Mouse (Mus musculus) kidney, adult 18-20 months (tissue): ENCODE measurements around the gene Ywhae.
"Not testable (repeated sequence)": the region's sequence is repeated elsewhere in the genome, so short reads cannot be mapped to it uniquely, and the experiment has no call there.

Experiments
- DNase-seq: peaks from one replicate; pipeline ENCODE4 v3.0.0; 2021

The Ywhae gene

DNA sequence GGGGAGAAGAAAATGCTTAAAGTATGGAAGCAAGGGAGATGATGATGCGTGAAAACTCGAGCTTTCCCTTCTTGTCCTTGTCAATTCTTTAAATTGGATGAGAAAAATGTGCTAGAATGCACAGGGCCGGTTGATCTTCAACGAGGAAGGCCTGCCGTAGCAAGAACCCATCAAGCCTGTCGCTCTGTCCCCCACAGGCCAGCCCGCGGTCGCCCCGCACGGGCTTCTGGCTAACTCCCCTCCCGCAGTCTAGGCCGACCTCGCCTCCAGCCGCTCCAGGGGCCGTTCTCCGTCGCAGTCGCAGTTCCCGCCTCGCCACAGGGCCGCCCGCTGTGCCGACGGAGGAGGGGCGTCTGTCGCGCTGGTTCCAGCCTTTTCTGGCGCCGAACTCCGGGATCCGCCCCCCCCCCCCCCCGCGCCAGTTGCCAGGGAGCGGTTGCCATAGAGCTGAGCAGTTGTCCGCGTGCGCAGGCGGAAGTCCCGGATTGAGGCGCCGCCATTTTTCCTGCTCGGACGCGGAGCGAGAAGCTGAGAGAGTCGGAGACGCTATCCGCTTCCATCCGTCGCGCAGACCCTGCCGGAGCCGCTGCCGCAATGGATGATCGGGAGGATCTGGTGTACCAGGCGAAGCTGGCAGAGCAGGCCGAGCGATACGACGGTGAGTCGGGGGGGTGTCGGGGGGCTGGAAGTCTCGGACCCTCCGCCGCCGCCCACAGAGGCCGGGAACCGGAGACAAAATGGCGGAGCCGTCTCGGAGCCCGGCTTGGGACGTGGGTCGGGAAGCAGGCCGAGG lies at the start of gene Ywhae:
Ywhae (plus strand) TSS at position 436 of the 793 bp plus-strand sequence.
- DNase-seq: peak; percentile 93

DNA sequence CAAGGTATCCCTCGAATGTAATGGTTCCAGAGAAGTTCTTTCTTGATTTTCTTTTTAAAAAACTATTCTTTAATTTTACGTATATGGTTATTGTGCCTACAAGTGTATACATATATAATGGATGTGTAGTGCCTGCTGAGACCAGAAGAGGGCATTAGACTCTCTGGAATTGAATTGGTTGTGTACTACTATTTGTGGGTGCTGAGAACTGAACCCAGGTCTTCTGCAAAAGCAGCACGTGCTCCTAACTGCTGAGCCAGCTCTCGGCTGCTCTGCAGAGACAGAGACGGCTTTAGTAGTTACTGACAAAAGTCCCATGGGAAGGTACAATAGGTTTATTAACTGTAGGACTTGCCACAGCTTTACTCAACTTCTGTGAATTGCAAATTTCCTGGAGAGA lies 48.2 kb upstream of the Ywhae start:
- DNase-seq: no peak

DNA sequence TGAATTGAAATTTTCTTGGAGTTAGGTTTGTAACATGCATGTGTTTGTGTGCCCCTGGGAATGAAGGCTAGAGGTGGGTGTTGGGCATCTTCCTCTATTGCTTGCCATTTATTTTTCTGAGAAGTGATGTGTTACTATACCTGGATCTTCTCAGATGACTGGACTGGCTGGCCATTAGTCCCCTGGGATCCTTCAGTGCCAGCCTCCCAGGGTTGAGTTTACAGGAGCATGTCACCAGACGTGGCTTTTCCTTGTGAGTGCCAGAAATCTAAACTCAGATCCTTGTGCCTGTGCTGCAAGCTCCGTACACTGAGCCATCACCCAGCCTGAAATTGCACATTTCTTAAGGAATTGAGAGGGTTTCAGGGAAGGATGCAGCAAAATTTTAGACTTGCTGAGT lies 47.7 kb upstream of the Ywhae start:
- DNase-seq: no peak

DNA sequence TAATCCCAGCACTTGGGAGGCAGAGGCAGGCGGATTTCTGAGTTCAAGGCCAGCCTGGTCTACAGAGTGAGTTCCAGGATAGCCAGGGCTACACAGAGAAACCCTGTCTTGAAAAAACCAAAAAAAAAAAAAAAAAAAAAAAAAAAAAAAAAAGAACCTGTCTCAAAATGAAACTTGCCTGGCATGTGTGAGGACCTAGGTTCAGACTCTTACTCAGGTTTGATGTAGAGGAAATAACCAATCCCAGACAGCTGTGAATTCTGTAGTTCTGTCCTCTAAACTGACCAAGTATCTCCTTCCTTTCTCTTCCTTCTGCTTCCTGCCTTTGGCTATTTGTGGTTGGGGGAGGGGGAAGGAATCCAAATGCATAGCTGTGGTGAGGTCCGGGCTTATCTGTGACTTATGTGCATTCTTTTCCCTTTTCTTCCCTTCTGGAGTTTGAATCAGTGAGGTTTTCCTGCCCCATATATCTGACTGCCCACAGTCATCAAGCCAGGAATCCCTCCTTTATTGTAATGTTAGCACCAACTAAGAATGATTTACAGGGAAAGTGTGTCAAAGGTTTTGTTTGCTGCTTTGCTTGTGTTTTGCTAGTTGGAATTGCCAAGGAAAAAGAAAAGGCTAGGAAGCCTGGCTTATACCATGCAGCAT lies 45.2 kb upstream of the Ywhae start:
- peak; percentile 29 for DNase-seq

DNA sequence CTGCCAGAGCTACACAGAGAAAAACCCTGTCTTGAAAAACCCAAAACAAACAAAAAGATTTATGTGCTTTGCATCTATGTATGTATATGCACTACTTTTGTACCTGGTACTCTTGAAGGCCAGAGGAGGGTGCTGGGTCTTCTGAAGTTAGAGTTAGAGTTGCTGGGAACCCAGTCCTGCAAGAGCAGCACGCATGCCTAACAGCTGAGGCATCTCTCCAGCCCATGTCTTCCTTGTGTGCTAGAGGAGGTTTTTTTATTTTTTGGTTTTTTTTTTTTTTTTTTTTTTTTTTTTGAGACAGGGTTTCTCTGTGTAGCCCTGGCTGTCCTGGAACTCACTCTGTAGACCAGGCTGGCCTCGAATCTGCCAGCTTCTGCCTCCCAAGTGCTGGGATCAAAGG lies 44.5 kb upstream of the Ywhae start:
- no peak for DNase-seq

DNA sequence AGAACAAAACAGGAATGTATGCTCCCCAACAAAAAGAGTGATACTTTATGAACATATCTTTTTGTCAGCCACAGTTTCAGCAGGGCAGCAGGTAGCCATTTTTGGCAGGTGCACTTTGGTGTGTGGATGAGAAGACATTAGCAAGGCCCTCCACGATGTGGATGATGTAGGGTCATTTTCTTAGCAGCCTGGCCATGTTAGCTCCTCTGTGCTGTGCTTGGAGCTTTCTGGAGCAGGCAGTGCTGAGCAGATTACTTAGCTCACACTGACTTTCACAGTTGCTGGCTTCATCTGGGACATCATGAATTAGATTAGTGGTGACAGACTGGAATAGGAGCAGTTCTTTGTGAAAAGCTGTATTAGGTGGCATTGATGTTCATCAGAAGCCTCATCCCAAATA lies 42.7 kb upstream of the Ywhae start:
- DNase-seq: no peak

DNA sequence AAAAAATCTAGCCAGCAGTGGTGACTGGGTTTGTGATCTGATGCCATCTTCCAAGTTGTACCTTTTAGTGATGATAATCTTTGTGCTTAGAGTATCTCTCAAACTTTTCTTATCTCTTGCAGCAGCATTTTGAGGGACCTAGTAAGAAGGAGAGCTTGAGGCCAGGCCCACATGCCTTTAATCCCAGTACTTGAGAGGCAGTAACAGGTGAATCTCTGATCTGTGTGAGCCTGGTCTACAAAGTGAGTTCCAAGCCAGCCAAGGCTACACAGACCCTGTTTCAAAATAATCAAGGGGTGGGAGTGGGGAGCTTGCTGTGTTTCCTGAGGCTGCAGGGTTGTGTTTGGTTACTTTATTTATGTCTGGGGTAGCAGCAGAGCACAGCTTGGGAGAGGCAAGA lies 41.6 kb upstream of the Ywhae start:
- DNase-seq: no peak

DNA sequence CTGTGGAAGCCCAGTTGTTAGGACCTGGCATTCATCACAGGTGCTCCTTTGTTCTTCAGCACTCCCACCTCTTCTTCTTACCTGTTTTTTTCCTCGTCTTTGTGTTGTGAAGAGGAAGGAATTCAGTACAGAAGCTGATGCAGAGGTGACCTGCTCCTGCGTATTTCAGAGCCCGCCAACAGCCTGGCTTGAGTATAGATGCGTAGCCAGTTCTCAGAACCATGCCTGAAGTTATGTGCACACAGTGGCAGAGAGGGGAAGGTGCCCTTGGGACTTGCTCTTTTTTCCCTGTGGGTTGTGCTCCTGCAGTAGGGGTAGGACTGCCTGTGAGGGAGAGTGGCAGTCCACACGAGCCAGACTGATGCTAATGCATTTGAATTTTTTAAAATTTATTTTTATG lies 39.1 kb upstream of the Ywhae start:
- DNase-seq: no peak

DNA sequence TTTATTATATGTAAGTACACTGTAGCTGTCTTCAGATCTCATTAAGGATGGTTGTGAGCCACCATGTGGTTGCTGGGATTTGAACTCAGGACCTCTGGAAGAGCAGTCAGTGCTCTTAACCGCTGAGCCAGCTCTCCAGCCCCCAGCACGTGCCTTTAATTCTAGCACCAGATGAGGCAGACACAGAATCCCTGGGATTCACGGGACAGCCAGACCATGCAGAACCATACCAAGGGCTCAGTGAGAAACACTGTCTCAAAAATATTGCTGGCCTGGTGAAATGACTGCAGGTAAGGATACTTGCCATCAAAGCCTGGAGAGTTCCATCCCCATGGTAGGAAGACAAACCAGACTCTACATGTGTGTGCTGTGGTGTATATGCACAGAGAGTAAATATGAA lies 35.2 kb upstream of the Ywhae start:
- not testable (repeated sequence) for DNase-seq

DNA sequence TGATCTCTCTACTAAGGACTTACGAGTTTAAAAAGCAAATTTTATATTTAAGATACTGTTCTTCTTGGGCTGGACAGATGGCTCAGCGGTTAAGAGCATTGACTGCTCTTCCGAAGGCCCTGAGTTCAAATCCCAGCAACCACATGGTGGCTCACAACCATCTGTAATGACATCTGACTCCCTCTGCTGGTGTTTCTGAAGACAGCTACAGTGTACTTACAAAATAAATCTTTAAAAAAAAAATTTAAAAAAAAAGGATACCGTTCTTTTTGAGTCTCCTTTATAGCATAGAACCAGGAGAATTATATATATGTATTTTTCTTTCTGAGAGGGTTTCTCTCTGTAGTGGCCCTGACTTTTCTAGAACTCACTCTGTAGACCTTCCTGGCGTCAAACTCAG lies 32.1 kb upstream of the Ywhae start:
- DNase-seq: no peak

DNA sequence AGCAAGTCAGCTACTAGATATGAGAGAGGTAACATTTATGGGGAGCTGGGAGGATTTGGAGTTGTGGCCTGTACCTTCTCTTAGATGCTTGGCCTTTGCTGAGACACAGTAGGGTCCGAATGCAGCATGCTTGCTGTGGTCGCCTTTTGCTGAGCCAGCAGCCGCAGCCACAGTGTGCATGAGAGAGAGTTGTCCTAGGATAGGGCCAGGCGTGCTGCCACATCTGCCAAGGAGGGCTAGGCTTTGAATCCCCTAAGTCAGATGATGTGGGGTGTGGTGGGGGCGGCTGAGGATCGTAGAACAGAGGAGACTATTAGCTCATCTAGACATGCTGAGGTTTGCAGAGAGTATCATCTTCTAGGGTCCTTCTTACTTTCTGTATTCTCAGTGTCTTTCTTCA lies 29.9 kb upstream of the Ywhae start:
- no peak for DNase-seq

DNA sequence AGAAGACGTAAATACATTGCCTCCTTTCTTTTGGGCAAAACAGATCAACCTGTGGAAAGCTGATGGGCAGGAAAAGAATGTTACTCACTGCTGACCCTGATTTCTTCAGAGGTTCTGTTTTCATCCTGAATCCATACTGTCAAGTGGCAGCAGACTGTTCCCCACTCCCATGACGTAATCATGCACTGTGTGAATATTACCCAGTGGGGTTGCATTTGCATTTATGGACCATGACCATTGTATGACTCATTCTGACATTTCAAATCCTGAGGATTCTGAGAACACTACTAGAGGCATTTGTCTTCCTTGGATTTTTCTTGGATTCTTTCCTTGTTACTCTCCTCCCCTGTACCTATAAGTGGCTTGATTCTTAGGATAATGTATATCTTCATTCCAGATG lies 28.9 kb upstream of the Ywhae start:
- no peak for DNase-seq

DNA sequence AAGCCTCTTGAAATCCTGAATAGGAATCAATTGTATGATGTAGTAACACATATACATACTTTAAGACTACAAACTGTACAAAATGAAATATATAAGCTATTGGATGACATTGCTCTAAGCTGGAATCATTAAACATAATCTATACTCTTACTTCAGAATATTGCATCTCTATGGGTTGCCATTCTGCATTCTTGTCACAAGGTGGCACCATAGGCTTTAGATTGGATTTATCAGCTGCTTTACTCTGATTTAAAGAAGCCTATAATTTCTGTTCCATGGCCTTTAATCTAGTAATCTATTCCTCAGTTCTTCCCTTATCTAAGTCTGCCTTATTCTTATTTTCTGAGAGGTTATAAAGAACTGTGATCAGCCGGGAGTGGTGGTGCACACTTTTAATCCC lies 18.7 kb upstream of the Ywhae start:
- DNase-seq: peak; percentile 24

DNA sequence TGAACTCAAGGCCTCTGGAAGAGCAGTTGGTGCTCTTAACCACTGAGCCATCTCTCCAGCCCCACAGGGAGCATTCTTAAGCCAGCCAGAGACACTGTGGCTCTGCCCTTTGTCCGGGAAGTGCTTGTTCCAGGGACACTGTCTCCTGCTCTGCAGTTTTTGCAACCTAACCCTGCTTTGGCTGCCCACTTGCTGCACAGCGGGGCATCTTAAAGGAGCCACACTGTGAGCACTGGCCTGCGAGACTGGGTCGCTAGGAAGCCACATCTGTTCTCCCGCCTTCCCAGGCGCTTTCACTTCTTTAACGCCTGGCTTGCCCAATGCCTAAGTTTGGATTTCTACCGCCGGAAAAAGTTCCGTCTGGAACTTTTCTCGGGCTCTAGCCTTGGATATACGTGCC lies 17.1 kb upstream of the Ywhae start:
- DNase-seq: no peak

DNA sequence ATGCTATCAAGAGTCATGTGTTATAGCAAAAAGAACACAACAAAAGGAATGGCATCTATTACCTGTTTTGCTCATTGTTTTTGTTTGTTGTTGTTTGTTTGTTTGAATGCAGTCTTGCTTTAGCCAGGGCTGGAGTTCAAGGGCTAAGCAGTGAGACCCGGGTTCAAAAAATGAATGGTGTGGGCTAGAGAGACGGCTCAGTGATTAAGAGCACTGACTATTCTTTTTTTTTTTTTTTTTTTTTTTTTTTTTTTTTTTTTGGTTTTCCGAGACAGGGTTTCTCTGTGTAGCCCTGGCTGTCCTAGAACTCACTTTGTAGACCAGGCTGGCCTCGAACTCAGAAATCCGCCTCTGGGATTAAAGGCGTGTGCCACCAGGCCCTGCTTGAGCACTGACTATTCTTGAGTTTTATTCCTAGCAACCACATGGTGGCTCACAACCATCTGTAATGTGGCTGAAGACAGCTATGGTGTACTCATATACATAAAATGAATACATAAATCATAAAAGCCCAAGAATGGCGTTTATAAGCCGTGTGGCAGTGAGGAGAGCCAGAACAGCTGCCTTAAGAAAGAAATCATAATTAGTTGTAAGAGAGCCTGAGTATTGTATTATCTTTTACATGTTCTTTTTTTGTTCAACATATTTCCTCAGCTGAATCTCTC lies 15.9 kb upstream of the Ywhae start:
- no peak for DNase-seq

DNA sequence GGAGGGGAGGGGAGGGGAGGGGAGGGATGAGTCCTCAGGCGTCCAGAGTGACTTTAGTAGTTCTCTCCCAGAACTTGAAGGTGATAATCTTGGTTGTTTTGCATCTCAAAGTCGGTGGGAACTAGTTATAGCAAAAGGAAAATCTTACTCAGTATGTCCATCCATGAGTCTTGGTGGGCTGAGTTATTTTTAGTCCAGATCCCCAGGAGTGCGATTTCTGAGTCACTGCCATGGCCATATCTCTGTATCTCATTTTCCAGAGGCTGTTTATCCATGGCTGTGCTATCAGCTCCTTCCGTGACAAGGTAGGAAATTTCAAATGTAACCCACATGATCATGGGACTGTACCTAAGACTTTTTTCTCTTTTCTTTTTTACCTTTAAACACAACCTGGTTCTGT lies 10.3 kb upstream of the Ywhae start:
- no peak for DNase-seq

DNA sequence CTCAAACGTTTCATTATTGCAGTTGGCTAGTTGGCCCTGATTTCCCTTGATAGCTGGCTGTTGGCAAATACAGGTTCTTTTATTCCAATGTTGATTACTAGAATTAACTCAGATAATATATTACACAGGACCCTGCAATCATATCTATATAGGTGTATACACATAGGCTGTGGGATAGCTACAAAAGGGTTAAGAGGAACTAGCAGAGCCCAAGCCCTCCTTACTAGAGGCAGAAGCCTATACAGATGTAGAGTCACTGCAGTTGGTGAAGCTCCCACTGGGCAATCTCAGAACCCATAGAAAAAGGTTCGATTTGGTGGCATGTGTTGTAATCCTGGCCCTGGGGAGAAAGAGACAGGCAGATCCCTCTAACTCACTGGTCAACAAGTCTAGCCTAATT lies 5.5 kb upstream of the Ywhae start:
- no peak for DNase-seq

DNA sequence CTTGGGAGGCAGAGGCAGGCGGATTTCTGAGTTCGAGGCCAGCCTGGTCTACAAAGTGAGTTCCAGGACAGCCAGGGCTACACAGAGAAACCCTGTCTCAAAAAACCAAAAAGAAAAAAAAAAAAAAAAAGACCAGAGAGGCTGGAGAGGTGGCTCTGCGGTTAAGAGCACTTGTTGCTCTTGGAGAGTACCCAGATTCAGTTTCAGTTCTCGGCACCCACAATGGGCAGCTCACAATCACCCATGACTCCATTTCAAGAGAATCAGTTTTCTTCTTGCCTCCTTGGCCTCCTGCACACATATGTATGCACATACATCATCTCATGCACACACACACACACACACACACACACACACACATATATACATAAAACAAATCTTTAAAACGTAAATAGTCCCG lies 5.0 kb upstream of the Ywhae start:
- DNase-seq: not testable (repeated sequence)

DNA sequence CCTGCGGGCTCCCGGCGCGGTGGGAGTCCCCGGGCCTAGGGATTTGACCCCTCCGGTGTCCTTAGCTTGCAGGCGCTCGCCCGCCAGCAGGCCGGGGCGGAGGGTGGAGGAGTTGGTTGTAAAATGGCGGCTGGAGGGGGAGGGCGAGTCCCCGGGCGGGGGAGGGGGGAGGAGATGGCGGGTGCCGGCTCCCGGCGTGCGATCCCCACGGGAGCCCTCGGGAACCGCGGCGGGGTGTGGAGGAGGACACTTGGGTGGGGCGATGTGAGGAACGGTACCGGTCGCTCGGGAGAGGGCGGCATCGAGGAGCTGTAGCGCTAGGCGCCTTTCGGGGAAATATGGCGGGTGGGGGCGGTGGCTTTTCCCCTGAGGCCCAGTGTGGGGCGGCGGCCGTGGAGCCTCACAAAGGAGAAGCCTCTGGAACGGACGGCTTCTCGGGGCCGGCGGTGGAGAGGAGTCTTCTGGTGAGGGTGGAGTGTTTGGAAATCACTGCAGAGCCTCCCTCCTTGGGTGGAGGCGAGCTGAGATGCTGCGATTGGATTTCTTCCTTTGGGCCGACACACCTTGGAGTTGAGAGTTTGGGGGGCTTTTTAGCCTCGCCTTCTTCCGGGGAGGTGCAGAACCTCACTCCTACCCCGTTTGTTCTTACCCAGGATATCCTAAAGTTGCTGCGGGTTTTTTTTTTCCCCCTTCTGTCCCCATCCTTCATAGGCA lies 715 bp downstream of the Ywhae start:
- no peak for DNase-seq

DNA sequence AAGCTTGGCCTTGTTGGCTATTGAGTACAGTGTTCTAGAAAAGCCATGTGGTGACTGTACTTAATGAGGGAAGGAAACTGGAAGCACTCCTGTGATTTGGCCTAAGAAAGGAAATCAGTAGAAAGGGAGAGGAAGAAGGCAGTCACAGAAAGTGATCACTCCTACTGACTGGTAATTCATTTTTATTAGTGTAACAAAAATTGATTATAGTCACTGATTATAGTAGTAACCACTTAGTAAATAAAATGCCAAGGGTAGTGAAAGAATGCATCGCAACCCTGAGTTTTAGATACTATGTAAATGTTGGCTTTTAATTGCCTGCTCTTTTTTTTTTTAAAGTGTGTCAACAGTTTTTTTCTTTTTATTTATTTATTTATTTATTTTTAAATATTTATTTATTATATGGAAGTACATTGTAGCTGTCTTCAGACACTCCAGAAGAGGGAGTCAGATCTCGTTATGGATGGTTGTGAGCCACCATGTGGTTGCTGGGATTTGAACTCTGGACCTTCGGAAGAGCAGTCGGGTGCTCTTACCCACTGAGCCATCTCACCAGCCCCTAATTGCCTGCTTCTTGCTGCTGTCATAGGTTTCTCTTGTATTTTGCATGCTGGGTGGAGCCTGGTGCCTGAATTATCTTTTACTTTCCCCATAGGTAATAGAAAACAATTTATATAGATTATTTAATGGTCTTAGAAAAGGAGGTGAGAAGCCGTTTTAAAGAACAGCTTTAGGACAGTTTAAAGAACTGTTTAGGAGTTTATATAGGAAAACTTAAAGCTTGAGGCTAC lies 3.0 kb downstream of the Ywhae start:
- no peak for DNase-seq

DNA sequence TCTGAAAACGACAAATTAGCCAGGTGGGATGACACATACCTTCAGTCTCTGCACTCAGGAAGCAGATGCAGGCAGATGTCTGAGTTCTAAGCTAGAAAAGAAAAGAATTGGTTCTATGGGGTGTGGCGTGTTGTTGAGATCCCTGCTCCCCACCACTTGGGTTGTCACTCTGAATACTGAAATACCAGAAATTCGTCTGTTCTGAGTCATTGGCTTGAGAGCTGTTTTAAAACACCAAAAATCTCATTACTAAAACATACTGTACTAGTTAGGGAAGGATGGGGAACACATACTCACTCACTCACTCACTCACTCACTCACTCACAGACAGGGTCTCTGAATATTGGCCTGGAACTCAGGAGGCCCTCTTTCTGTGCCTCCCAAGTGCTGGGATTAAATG lies 4.3 kb downstream of the Ywhae start:
- no peak for DNase-seq

DNA sequence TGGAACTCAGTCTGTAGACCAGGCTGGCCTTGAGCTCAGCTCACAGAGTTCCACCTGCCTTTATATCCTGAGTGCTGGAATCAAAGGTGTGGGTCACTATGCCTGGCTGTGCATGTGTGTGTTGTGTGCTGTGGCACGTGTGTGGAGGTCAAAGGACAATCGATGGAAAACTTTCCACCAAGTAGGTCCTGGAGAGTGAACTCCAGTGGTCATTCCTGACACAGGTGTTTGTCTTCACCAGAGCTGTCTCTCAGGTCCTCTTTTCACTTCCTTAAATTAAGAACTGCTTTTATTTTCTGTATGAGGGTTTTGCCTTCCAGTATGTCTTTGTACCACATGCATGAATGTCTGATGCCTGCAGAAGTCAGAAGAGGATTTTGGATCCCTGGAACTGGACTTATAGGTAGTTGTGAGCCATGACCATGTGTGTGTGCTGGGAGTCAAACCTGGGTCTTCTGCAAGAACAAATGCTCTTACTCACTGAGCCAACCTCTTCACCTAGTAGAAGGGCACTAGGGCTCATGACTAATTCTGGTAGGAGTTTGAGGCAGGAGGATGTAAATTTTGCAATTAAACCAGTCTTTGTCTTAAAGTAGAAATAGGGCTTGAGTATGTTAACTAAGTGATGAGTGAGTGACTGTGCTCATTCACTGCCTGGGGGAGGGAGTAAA lies 5.3 kb downstream of the Ywhae start:
- no peak for DNase-seq
